8 mouse cellular contexts compared by ENCODE assay signal in the genomic region with DNA sequence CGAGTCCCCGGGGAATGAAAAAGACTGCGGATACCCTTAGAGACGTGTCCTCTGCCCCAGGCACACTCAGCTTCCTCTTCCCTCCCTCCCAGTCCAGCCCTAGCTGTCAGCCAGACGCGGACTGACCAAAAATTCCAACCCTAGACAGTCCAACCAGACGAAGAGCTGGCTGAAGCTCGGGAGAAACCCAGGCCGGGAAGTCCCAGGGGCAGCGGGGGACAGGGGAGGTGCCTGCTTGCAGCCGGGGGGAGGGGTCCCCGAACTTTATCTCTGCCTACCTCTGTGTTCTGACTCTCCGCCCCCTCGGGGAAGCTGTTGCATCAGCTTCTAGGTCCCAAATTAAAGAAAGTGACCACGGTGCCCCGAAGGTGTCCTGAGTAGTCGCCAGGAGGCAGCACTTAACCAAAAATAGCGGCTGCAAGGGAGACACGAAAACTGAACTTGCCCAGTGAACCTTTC. TPM values are rescaled to one million over a fixed set of nuclear protein-coding genes. Genes with fewer than 3 reads are reported as not detected.
A peak's percentile ranks its signal among the peaks of the same experiment; 100 is the strongest.
DNase-seq lines count a peak whose midpoint lies in the region; ATAC-seq and TF ChIP-seq lines count a peak whose summit lies in the region.

Gene Slc7a7, minus strand, starts transcription at position 158 of the 459 bp plus-strand sequence.

- H3K36me3 ChIP-seq in forebrain, embryonic 10.5 days (replicated peaks) = no peaks in the 10 kb centered on the region
- no peaks in the 10 kb centered on the region for H3K36me3 ChIP-seq in forebrain, embryonic 14.5 days (ENCODE audit: control insufficient read depth, insufficient read depth, low read length)
- H3K36me3 ChIP-seq in heart, embryonic 13.5 days = no peaks in the 10 kb centered on the region
- H3K36me3 ChIP-seq in liver, adult 2 months (ENCODE audit: control insufficient read depth, insufficient read depth, low read length) = no peaks in the 10 kb centered on the region
- H3K36me3 ChIP-seq in neural tube, embryonic 15.5 days = no peaks in the 10 kb centered on the region

- H3K79me2 ChIP-seq in liver, adult 2 months (ENCODE audit: control insufficient read depth, insufficient read depth, low read length) = no peaks in the 10 kb centered on the region

- no peak within 1 kb of the TSS for H3K9ac ChIP-seq in forebrain, embryonic 14.5 days (ENCODE audit: low read length)
- H3K9ac ChIP-seq in heart, embryonic 13.5 days = peak within 1 kb of the TSS; percentile 57
- H3K9ac ChIP-seq in liver, adult 2 months (ENCODE audit: low read depth, low read length) = peak within 1 kb of the TSS; percentile 53
- no peak within 1 kb of the TSS for H3K9ac ChIP-seq in neural tube, embryonic 15.5 days (replicated peaks)

- no peak within 1 kb of the TSS for H3K4me2 ChIP-seq in forebrain, embryonic 14.5 days (ENCODE audit: low read length)
- peak within 1 kb of the TSS; percentile 63 for H3K4me2 ChIP-seq in heart, embryonic 13.5 days
- H3K4me2 ChIP-seq in neural tube, embryonic 15.5 days = peak within 1 kb of the TSS; percentile 20; the same call in 1 of the 2 replicates

- peak within 1 kb of the TSS; percentile 36; the same call in 1 of the 2 replicates for H3K27ac ChIP-seq in forebrain, embryonic 10.5 days
- H3K27ac ChIP-seq in forebrain, embryonic 14.5 days (ENCODE audit: low read depth, low read length) = no peak within 1 kb of the TSS
- peak within 1 kb of the TSS; percentile 46 for H3K27ac ChIP-seq in heart, embryonic 13.5 days (replicated peaks)
- H3K27ac ChIP-seq in liver, adult 2 months (replicated peaks; ENCODE audit: insufficient read depth, low read depth, low read length) = peak within 1 kb of the TSS; percentile 4
- H3K27ac ChIP-seq in neural tube, embryonic 15.5 days (replicated peaks) = no peak within 1 kb of the TSS

- H3K4me3 ChIP-seq in forebrain, embryonic 10.5 days = peak within 1 kb of the TSS; percentile 32
- H3K4me3 ChIP-seq in forebrain, embryonic 14.5 days (ENCODE audit: low read depth, low read length) = no peak within 1 kb of the TSS
- H3K4me3 ChIP-seq in heart, embryonic 13.5 days = peak within 1 kb of the TSS; percentile 38
- peak within 1 kb of the TSS; percentile 14; the same call in 1 of the 2 replicates for H3K4me3 ChIP-seq in liver, adult 2 months (ENCODE audit: insufficient read depth, low read depth, low read length)
- no peak within 1 kb of the TSS for H3K4me3 ChIP-seq in neural tube, embryonic 15.5 days (replicated peaks)

- TF ChIP-seq CTCF in liver, adult 2 months (IDR thresholded peaks at IDR 0.05; ENCODE audit: low read depth, low read length) = peak; percentile 75

- peaks cover 59% of the 10 kb centered on the region for H3K27me3 ChIP-seq in forebrain, embryonic 10.5 days (ENCODE audit: poor library complexity, severe bottlenecking)
- peaks cover 8% of the 10 kb centered on the region; the same call in 1 of the 2 replicates for H3K27me3 ChIP-seq in forebrain, embryonic 14.5 days (replicated peaks; ENCODE audit: control insufficient read depth, insufficient read depth, low read length)
- no peaks in the 10 kb centered on the region for H3K27me3 ChIP-seq in heart, embryonic 13.5 days (replicated peaks)
- H3K27me3 ChIP-seq in liver, adult 2 months (ENCODE audit: control insufficient read depth, insufficient read depth, low read length) = no peaks in the 10 kb centered on the region
- H3K27me3 ChIP-seq in neural tube, embryonic 15.5 days (replicated peaks) = peaks cover 28% of the 10 kb centered on the region

- peak; percentile 46 for DNase-seq in forebrain, embryonic 10.5 days (ENCODE audit: extremely low spot score, low spot score)
- DNase-seq in forebrain, embryonic 14.5 days (ENCODE audit: low spot score) = no peak
- DNase-seq in MEL-GATA-1-ER (ENCODE audit: extremely low read depth, low read depth) (peak; percentile 88), MN1 (ENCODE audit: low spot score) (no peak)
- DNase-seq in liver, adult 2 months (ENCODE audit: extremely low read depth, low read depth, low spot score) = peak; percentile 43
- no peak for DNase-seq in right cerebral cortex, postnatal 4 days

- TF ChIP-seq POLR2A in liver, adult 2 months (IDR thresholded peaks at IDR 0.05; ENCODE audit: extremely low read depth, insufficient read depth, low read length) = no peak

- no peaks in the 10 kb centered on the region for H3K9me3 ChIP-seq in forebrain, embryonic 10.5 days
- no peaks in the 10 kb centered on the region for H3K9me3 ChIP-seq in forebrain, embryonic 14.5 days (replicated peaks; ENCODE audit: control insufficient read depth, low read length)
- no peaks in the 10 kb centered on the region for H3K9me3 ChIP-seq in heart, embryonic 13.5 days
- H3K9me3 ChIP-seq in neural tube, embryonic 15.5 days (replicated peaks) = no peaks in the 10 kb centered on the region

- ATAC-seq in forebrain, embryonic 14.5 days = no peak
- ATAC-seq in heart, embryonic 13.5 days (ENCODE audit: extremely low read depth, insufficient number of reproducible peaks, low FRiP score, low TSS enrichment) = no peak
- no peak for ATAC-seq in neural tube, embryonic 15.5 days (ENCODE audit: low FRiP score)

- peaks cover 45% of the 10 kb centered on the region for H3K4me1 ChIP-seq in forebrain, embryonic 10.5 days
- H3K4me1 ChIP-seq in forebrain, embryonic 14.5 days (ENCODE audit: control insufficient read depth, insufficient read depth, low read length) = no peaks in the 10 kb centered on the region; the same call in 1 of the 2 replicates
- peaks cover 44% of the 10 kb centered on the region for H3K4me1 ChIP-seq in heart, embryonic 13.5 days
- no peaks in the 10 kb centered on the region for H3K4me1 ChIP-seq in liver, adult 2 months (ENCODE audit: control insufficient read depth, insufficient read depth, low read length)
- peaks cover 16% of the 10 kb centered on the region; the same call in 1 of the 2 replicates for H3K4me1 ChIP-seq in neural tube, embryonic 15.5 days

- WGBS in forebrain, embryonic 10.5 days = 5% methylated on average over 19 of the region's 19 CpGs
- 6% methylated on average over 19 of the region's 19 CpGs for WGBS in forebrain, embryonic 14.5 days
- WGBS in heart, embryonic 13.5 days = 6% methylated on average over 19 of the region's 19 CpGs
- WGBS in liver, adult 2 months = 5% methylated on average over 19 of the region's 19 CpGs
- WGBS in neural tube, embryonic 15.5 days = 10% methylated on average over 19 of the region's 19 CpGs

RNA-seq across cellular contexts. Expression of gene Slc7a7, which starts in this region (rescaled TPM):
- polyA plus RNA-seq in forebrain, embryonic 10.5 days (2016; fragmentation: Nextera tagmentation; extraction: Ambion mirVana) = 4.1 and 4.3 TPM in 2 replicates
- 4.3 and 5.1 TPM in 2 replicates for polyA plus RNA-seq in forebrain, embryonic 14.5 days (2014; fragmentation: Nextera tagmentation; extraction: Ambion mirVana)
- polyA plus RNA-seq in heart, embryonic 13.5 days (2015; fragmentation: Nextera tagmentation; extraction: Ambion mirVana) = 9.6 and 10.8 TPM in 2 replicates
- 2.2 and 2.3 TPM in 2 replicates for total RNA-seq in liver, adult 2 months (2014; rRNA removed)
- polyA plus RNA-seq in liver, adult 2 months (2012; rRNA removed) = 2.6 and 4.1 TPM in 2 replicates
- polyA plus RNA-seq in neural tube, embryonic 15.5 days (2015; fragmentation: Nextera tagmentation; extraction: Ambion mirVana) = 6.2 and 7.9 TPM in 2 replicates

Comparison
In these comparisons a context has a peak if more than half of its experiments do, and no peak if none do; other contexts are left out.
1. DNase-seq: peak in forebrain, embryonic 10.5 days (single experiment), MEL-GATA-1-ER (single experiment) and liver, adult 2 months (single experiment); none in forebrain, embryonic 14.5 days (single experiment), MN1 (single experiment) and right cerebral cortex, postnatal 4 days (single experiment).
2. H3K27ac ChIP-seq: peak in forebrain, embryonic 10.5 days (single experiment), heart, embryonic 13.5 days (single experiment) and liver, adult 2 months (single experiment); none in forebrain, embryonic 14.5 days (single experiment) and neural tube, embryonic 15.5 days (single experiment).
3. H3K4me3 ChIP-seq: peak in forebrain, embryonic 10.5 days (single experiment), heart, embryonic 13.5 days (single experiment) and liver, adult 2 months (single experiment); none in forebrain, embryonic 14.5 days (single experiment) and neural tube, embryonic 15.5 days (single experiment).
4. H3K9ac ChIP-seq: peak in heart, embryonic 13.5 days (single experiment) and liver, adult 2 months (single experiment); none in forebrain, embryonic 14.5 days (single experiment) and neural tube, embryonic 15.5 days (single experiment).